Mouse (Mus musculus) limb, embryonic 11.5 days (tissue): Measurements from ENCODE around the gene Kcng3. TPM values are rescaled to one million over a fixed set of nuclear protein-coding genes. Genes with fewer than 3 reads are reported as not detected.
A peak's percentile ranks its signal among the peaks of the same experiment; 100 is the strongest.

Experiments
- ATAC-seq: fragments of 200-750 bp; cut with Nextera tagmentation; 2 replicates; pipeline ENCODE4 v1.8.0; 2017; ENCODE audit warnings: low read depth; ENCODE audit not compliant: insufficient number of reproducible peaks, low FRiP score, low TSS enrichment
- DNase-seq: peaks from one replicate; pipeline ENCODE4 v3.0.0-alpha.2; 2015; ENCODE audit warnings: low spot score
- H3K27ac ChIP-seq: fragments of 300-500 bp; sonication (generic); replicated peaks from 2 replicates; pipeline ENCODE4 v1.5.1; 2014; ENCODE audit warnings: low read depth, mild to moderate bottlenecking, low read length
- H3K27me3 ChIP-seq: fragments of 300-500 bp; sonication (generic); 2 replicates; pipeline ENCODE4 v1.6.1; 2014; ENCODE audit warnings: mild to moderate bottlenecking, low read length, mixed read lengths; ENCODE audit not compliant: control insufficient read depth, insufficient read depth
- H3K36me3 ChIP-seq: fragments of 300-500 bp; sonication (generic); 2 replicates; pipeline ENCODE4 v1.6.1; 2014; ENCODE audit warnings: mild to moderate bottlenecking, low read length, moderate library complexity, mixed read lengths; ENCODE audit not compliant: control insufficient read depth, insufficient read depth
- H3K4me1 ChIP-seq: fragments of 300-500 bp; sonication (generic); 2 replicates; pipeline ENCODE4 v1.6.1; 2014; ENCODE audit warnings: low read length, mixed read lengths; ENCODE audit not compliant: control insufficient read depth, insufficient read depth
- H3K4me2 ChIP-seq: fragments of 300-500 bp; sonication (generic); 2 replicates; pipeline ENCODE4 v1.6.1; 2014; ENCODE audit warnings: low read depth, mild to moderate bottlenecking, moderate library complexity; ENCODE audit not compliant: severe bottlenecking
- H3K4me3 ChIP-seq: fragments of 300-500 bp; sonication (generic); 2 replicates; pipeline ENCODE4 v1.5.1; 2014; ENCODE audit warnings: low read depth, low read length
- H3K9ac ChIP-seq: fragments of 300-500 bp; sonication (generic); 2 replicates; pipeline ENCODE4 v1.6.1; 2014; ENCODE audit warnings: mild to moderate bottlenecking, low read length
- H3K9me3 ChIP-seq: fragments of 300-500 bp; sonication (generic); 2 replicates; pipeline ENCODE4 v1.6.1; 2016; ENCODE audit warnings: low read length; ENCODE audit not compliant: control insufficient read depth
- WGBS: fragments of 180-500 bp; shearing (Covaris S2); extraction: QIAGEN DNeasy Blood & Tissue Kit; methylation state at CpG from one replicate; pipeline ENCODE4 v1.1.7; 2014; 5-methylcytosine and 5-hydroxymethylcytosine counted together
- polyA plus RNA-seq: library from polyadenylated mRNA; unstranded; fragments of >200 nt; fragmentation: Nextera tagmentation; extraction: Ambion mirVana; gene quantifications from 2 replicates; pipeline ENCODE4 v1.2.1, GENCODE M21; 2014

Gene Kcng3
- not detected in 2 replicates for polyA plus RNA-seq

- Histone ChIP-seq H3K4me2 (peak within 1 kb of the TSS; percentile 85), H3K9me3 (no peaks in the 10 kb centered on the region), H3K36me3 (no peaks in the 10 kb centered on the region), H3K27me3 (peaks cover 48% of the 10 kb centered on the region), H3K4me3 (peak within 1 kb of the TSS; percentile 47), H3K9ac (peak within 1 kb of the TSS; percentile 28), H3K27ac (no peak within 1 kb of the TSS), H3K4me1 (peaks cover 10% of the 10 kb centered on the region; the same call in 1 of the 2 replicates)
- 0 out of 2 replicates have a peak, but pooled peaks have one; percentile 22 for ATAC-seq
- peak; percentile 52 for DNase-seq
- WGBS = under 1% methylated on average over 62 of the region's 86 CpGs
Measured at GRCm38 (mm10) chr17:83631783-83632652, at the start of gene Kcng3. TSS of gene Kcng3 (minus strand) at chr17:83631895.

DNA sequence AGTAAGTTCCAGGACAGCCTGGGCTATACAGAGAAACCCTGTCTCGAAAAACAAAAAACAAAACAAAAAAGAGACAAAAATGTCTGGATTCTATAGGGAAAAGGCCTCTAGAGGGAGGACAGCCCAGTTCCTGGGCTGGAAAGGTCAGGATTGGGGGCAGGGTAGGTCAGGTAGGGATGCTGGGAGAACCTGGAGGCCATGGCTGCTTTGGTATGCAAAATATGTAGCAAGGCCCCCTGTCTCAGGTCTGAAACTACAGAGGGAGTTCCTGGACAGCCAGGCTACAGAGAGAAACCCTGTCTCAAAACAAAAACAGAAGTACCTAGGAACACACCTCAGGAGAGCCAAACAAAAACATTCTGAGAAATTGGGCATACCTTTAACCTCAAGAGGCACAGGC, 45.7 kb upstream of the Kcng3 start:
- 68% methylated on average over 1 of the region's 1 CpGs for WGBS
- no peak overlapping the region for H3K9ac ChIP-seq
- H3K36me3 ChIP-seq = no peaks in the 10 kb centered on the region
- H3K27me3 ChIP-seq = no peaks in the 10 kb centered on the region
- H3K9me3 ChIP-seq = no peaks in the 10 kb centered on the region
- H3K4me3 ChIP-seq = no peak overlapping the region
- H3K4me2 ChIP-seq = no peak overlapping the region
- no peak for ATAC-seq
- no peaks in the 10 kb centered on the region for H3K4me1 ChIP-seq
- H3K27ac ChIP-seq = no peak overlapping the region
- no peak for DNase-seq

GRCm38 (mm10) chr17:83672685-83673084, 41.0 kb upstream of the Kcng3 start:
- H3K4me1 ChIP-seq = no peaks in the 10 kb centered on the region
- H3K9me3 ChIP-seq = no peaks in the 10 kb centered on the region
- H3K27ac ChIP-seq = no peak overlapping the region
- no peaks in the 10 kb centered on the region for H3K36me3 ChIP-seq
- DNase-seq (no peak), ATAC-seq (no peak)
- H3K9ac ChIP-seq = no peak overlapping the region
- no peaks in the 10 kb centered on the region for H3K27me3 ChIP-seq
- no peak overlapping the region for H3K4me2 ChIP-seq
- no peak overlapping the region for H3K4me3 ChIP-seq
- 86% methylated on average over 4 of the region's 4 CpGs for WGBS

DNA sequence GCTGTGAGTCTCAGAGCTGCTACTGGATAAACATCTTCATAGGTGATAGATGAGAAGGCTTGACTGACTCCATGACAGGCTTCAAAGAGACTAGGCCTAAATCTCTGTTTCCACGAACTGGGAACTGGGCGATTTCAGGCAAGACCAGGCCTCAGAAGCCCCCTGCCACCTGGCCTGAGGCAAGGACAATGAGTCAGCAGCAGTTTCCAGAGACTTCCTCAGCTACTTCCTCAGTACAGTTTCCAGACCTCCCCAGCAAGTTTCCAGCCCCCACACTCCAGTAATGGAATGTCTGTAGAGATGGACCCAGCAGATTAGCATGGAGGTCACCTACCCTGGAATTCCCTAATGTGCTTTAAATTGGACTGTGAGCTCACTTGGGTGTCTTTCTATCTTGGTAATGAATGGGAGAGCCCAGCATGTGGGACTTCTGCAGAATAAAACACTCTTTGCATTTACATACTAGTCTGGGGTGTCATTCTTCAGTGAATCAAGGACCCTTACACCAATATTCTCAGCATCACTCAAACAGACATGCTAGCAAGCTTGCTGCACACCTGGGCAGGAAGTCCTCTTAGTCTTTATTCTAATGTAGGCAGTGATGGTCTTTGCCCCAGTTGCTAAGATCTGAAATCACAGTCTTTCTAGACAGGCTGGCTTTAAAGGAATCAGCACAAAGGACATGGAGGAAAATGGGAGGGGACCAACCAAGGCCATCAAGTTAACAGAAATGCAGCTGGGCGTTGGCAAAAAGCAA, 36.4 kb upstream of the Kcng3 start:
- Histone ChIP-seq H3K4me2 (no peak overlapping the region), H3K4me3 (no peak overlapping the region), H3K27ac (no peak overlapping the region), H3K9me3 (no peaks in the 10 kb centered on the region), H3K36me3 (no peaks in the 10 kb centered on the region), H3K9ac (no peak overlapping the region), H3K27me3 (no peaks in the 10 kb centered on the region), H3K4me1 (no peaks in the 10 kb centered on the region)
- DNase-seq (no peak), ATAC-seq (no peak)
- 82% methylated on average over 3 of the region's 3 CpGs for WGBS

DNA sequence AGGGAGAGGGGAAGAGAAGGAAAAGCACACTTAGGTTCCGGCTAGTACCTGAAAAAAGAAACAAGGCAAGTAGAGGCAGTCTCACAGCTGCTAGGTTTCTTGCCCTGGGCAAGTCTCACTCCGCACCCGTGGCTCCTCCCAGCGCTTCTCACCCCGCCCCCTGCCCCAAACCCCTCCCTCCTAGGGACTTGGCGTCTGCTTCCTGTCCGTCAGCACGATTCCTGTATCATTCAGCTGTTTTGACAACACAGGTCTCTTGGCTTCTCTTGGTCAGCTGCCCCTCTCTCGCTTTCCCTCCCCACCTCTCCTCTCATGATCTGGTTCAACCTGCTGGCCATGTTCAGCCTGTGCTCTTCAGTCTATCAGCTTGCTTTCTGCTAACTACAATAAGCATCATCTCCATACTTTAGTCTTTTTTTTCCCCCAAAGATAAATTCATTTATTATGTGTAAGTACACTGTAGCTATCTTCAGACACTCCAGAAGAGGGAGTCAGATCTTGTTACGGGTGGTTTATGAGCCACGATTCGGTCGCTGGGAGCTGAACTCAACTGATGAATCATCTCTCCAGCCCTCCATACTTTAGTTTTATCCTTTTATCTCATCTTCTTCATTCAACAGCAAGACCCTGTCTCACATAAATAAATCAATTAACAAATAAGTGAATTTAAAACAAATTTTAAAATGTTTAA, 35.0 kb upstream of the Kcng3 start:
- Histone ChIP-seq H3K27ac (no peak overlapping the region), H3K27me3 (no peaks in the 10 kb centered on the region)
- WGBS = 73% methylated on average over 13 of the region's 13 CpGs

GRCm38 (mm10) chr17:83664761-83665160, 33.1 kb upstream of the Kcng3 start:
- H3K36me3 ChIP-seq = no peaks in the 10 kb centered on the region
- no peak overlapping the region for H3K27ac ChIP-seq
- H3K27me3 ChIP-seq = no peaks in the 10 kb centered on the region
- H3K4me2 ChIP-seq = no peak overlapping the region
- H3K4me1 ChIP-seq = no peaks in the 10 kb centered on the region
- no peaks in the 10 kb centered on the region for H3K9me3 ChIP-seq
- no peak overlapping the region for H3K9ac ChIP-seq
- DNase-seq (no peak), ATAC-seq (no peak)
- H3K4me3 ChIP-seq = no peak overlapping the region
- WGBS = 45% methylated on average over 8 of the region's 8 CpGs

More for the DNA sequence above, 35.0 kb upstream of the Kcng3 start:
- Histone ChIP-seq H3K9ac (no peak overlapping the region), H3K4me2 (no peak overlapping the region), H3K9me3 (no peaks in the 10 kb centered on the region), H3K4me3 (no peak overlapping the region), H3K4me1 (no peaks in the 10 kb centered on the region), H3K36me3 (no peaks in the 10 kb centered on the region)
- ATAC-seq (no peak), DNase-seq (no peak)

- Histone ChIP-seq H3K4me1 (0 out of 2 replicates have a peak, but pooled peaks cover 3% of the 10 kb centered on the region), H3K9me3 (no peaks in the 10 kb centered on the region), H3K4me2 (no peak overlapping the region), H3K27me3 (no peaks in the 10 kb centered on the region), H3K4me3 (no peak overlapping the region), H3K27ac (no peak overlapping the region), H3K36me3 (no peaks in the 10 kb centered on the region), H3K9ac (no peak overlapping the region)
- 70% methylated on average over 1 of the region's 1 CpGs for WGBS
- no peak for DNase-seq
- ATAC-seq = no peak
Measured at GRCm38 (mm10) chr17:83658943-83659342, 27.2 kb upstream of the Kcng3 start.

DNA sequence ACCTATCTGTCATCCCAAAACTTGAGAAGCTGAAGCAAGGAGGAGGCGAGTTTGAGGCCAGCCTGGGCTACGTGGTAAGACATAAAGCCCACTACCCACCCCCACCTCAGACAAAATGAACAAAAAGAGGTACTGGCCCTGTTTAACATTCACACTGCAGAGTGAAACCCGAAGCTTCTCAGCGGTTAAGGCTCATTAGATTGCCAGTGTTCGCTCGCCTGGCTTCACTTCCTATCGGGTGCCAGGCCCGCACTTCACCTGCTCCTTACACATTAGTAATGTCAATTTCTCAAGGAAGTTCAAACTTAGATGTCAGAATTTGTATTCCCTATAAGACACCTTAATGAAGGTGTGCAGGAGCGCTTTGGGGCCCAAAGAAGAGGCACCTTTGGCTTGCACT, 25.7 kb upstream of the Kcng3 start:
- H3K9me3 ChIP-seq = no peaks in the 10 kb centered on the region
- no peak overlapping the region for H3K4me2 ChIP-seq
- H3K27ac ChIP-seq = no peak overlapping the region
- ATAC-seq (no peak), DNase-seq (no peak)
- no peak overlapping the region for H3K4me3 ChIP-seq
- no peaks in the 10 kb centered on the region for H3K27me3 ChIP-seq
- no peak overlapping the region for H3K9ac ChIP-seq
- H3K36me3 ChIP-seq = no peaks in the 10 kb centered on the region
- WGBS = 71% methylated on average over 9 of the region's 9 CpGs
- 0 out of 2 replicates have a peak, but pooled peaks cover 3% of the 10 kb centered on the region for H3K4me1 ChIP-seq
